Mouse (Mus musculus) erythroblast, embryonic 14.5 days (primary cell): ENCODE measurements around the gene Eri3.

Experiments
- GATA1 ChIP-seq: IDR thresholded peaks from 2 replicates; pipeline ENCODE4 v1.6.1; 2012; ENCODE audit warnings: low read length, inconsistent platforms, mixed read lengths
- TAL1 ChIP-seq: IDR thresholded peaks from 3 replicates; pipeline ENCODE4 v1.6.1; 2012; ENCODE audit warnings: low read length, inconsistent platforms, mixed read lengths

GRCm38 (mm10) chr4:117521350-117521749 is 28.8 kb upstream of the Eri3 start:
- TF ChIP-seq TAL1 = no peak
- TF ChIP-seq GATA1 = no peak
